Mouse (Mus musculus) brown adipose tissue, adult 24 weeks (tissue): Measurements from ENCODE around the gene Usp50. TPM values are rescaled to one million over a fixed set of nuclear protein-coding genes. Genes with fewer than 3 reads are reported as not detected.

Source experiments
- H3K27ac ChIP-seq: fragments of 200-500 bp; replicated peaks from 2 replicates; pipeline ENCODE4 v1.5.1; 2012; ENCODE audit warnings: low read depth, mild to moderate bottlenecking, low read length
- H3K4me1 ChIP-seq: fragments of 200-500 bp; 2 replicates; pipeline ENCODE4 v1.6.1; 2012; ENCODE audit warnings: low read length, mixed read lengths; ENCODE audit not compliant: control insufficient read depth, insufficient read depth, insufficient read length
- H3K4me3 ChIP-seq: fragments of 200-500 bp; 2 replicates; pipeline ENCODE4 v1.5.1; 2012; ENCODE audit warnings: low read depth, mild to moderate bottlenecking, low read length, moderate library complexity; ENCODE audit not compliant: insufficient read depth
- polyA plus RNA-seq: library from polyadenylated mRNA; stranded (reverse); fragments of >200 nt; gene quantifications from 2 replicates; pipeline ENCODE4 v1.2.4, GENCODE M21; 2012; ENCODE audit not compliant: missing spikeins, insufficient read depth, insufficient read length

Gene Usp50
- polyA plus RNA-seq, 1 experiment = 5.8 TPM

DNA sequence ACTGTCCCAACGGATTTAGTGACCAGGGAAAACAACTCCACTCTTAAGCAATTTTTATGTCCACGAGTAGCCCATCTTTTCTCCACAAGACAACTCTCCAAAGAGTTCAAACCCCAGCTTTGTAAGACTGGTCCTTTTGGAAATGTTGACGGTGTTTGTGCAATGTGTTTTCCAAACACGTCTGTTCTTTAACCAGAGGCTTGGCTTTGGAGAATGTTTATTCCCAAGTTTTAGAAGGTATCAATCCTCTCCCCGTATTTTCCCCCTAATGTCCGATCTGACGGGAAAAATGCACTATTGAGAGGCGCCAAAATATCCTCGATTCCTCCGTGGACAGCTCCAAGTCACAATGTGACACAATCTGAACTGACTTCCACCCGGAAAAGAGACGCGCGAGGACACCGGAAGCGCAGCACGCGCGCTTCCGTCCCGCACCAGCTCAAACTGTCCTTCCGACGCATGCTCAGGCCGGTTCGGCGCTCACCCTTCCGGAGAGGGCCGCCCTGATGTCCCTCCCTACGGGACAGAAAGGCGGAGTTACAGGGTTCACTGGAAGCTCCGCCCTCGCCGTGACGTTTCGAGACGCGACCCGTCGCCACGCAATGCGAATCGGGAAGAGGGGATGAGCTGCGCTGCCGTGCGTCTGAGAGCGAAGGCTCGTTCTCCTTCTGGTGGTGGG, 76.4 kb downstream of the Usp50 start, which contains the start of gene Usp8:
Usp8 (plus strand) TSS at position 570 of the 679 bp plus-strand sequence.
- Histone ChIP-seq H3K27ac (peak within 1 kb of the TSS; percentile 91), H3K4me3 (peak within 1 kb of the TSS; percentile 94), H3K4me1 (peaks cover 2% of the 10 kb centered on the region; the same call in 1 of the 2 replicates)

DNA sequence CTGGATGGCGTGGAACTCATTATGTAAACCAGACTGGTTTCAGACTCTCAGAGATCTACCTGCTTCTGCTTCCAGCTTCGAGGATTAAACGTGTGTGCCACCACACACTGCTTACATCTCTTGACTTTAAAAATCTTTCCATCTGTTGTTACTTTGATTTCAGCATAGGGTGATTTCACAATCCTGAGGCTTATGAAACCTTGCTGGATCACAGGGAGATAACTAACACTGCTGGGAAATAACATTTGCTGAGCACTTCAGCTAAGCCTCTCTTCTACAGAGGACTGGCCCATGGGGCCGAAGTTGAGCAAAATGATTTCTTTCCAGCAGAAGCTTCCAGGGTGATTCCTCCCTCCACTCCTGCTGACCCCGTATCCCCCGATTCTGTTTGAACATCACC, 88.0 kb downstream of the Usp50 start:
- Histone ChIP-seq H3K27ac (peak overlapping the region; percentile 54), H3K4me3 (no peak overlapping the region), H3K4me1 (no peaks in the 10 kb centered on the region)

DNA sequence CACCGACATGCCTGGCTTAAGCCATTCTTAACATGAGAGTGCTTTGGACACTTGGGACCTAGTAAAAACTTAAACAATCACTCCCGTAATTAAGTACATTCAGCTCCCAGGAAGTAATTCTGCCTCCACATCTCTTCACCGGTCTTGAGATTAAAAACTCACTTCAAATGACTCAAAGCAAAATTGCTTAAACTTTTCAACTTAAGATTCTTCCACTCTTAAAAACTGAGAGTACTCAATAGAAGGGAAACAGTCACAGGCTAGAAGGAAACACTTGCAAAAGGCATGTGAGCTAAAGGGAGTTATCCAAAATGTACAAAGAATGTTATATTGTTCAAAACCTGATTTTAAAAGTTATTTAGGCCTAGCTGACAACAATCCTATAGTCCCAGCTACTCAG, 92.0 kb downstream of the Usp50 start:
- no peaks in the 10 kb centered on the region for H3K4me1 ChIP-seq
- H3K27ac ChIP-seq = no peak overlapping the region

DNA sequence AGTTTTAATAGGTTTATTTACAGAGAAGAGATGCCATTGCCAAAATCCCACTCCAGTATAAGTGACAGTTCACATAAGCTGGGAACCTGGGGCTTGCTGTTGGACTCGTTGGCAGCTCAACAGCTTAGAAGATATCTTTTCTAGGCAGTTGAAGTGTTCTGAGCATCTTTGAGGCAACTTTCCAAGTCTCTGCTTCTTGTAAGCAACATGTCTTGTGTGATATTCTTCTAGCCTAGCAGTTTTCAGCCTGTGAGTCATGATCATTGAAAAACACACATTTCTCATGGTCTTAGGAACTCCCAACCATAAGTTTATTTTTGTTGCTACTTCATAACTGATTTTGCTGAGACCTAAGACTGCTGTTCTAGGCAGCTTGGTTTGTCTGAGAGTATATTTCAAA, 100.3 kb downstream of the Usp50 start:
- H3K27ac ChIP-seq = peak overlapping the region; percentile 59; the same call in 1 of the 2 replicates
- H3K4me1 ChIP-seq = peaks cover 7% of the 10 kb centered on the region; the same call in 1 of the 2 replicates
- H3K4me3 ChIP-seq = no peak overlapping the region

More for the DNA sequence above, 92.0 kb downstream of the Usp50 start:
- no peak overlapping the region for H3K4me3 ChIP-seq

DNA sequence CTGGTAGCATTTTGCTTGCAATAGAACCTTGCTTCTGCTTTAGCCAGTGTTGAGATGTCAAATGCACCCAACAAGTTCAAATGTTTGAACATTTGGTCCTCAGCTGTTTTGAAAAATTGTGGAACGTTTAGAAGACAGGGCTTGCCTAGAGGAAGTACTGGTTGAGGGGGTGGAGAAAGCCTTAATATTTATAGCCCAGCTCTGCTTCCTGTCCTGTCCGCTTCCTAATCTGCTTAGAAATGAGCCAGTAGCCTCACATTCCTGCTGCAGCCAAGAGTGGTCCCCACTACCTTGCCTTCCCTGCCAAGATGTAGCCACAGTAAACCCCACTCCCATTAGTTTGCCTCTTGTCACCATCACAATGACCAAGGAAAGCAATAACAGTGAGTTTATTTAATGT, 100.9 kb downstream of the Usp50 start:
- Histone ChIP-seq H3K4me1 (peaks cover 11% of the 10 kb centered on the region; the same call in 1 of the 2 replicates), H3K27ac (peak overlapping the region; percentile 59), H3K4me3 (no peak overlapping the region)

DNA sequence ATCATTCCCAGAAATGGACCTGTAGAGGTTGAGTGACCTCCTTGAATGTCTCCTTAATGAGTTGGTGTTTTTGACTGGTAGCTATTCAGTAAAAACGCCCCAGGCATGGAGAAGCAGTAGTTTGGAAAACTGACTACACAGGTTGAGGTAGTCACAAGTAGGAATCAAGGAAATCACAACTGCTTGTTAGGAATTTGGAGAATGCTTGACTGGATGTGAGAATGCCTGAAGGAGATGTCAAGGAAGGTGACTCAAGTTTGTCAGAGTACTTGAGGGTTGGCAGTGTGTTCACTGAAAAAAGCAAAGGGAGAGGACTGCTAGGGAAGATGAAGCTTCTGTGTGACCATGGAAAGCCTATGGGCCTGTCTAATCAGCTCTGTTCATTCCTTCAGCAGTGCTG, 105.9 kb downstream of the Usp50 start:
- peak overlapping the region; percentile 3; the same call in 1 of the 2 replicates for H3K27ac ChIP-seq
- no peak overlapping the region for H3K4me3 ChIP-seq
- H3K4me1 ChIP-seq = peaks cover 10% of the 10 kb centered on the region

DNA sequence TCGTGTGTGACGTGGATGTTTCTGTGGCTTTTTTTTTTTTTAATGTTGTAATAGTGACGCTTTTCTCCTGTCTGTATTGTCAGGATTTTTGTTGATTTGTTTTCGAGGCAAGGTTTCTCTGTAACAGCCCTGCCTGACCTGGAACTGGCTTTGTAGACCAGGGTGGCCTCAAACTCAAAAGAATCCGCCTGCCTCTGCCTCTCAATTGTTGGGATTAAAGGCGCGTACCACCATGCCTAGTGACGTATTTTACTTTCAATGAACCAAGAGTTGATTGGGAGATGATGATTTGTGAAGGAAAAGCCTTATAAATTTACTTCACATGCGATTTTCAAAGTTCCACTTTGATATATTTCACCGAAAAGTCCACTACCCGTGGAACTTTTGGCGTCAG, 107.2 kb downstream of the Usp50 start, which contains the start of gene Gabpb1:
Gabpb1 (minus strand) TSS at position 216 of the 394 bp plus-strand sequence.
- Histone ChIP-seq H3K4me1 (peaks cover 12% of the 10 kb centered on the region), H3K4me3 (peak within 1 kb of the TSS; percentile 78), H3K27ac (peak within 1 kb of the TSS; percentile 99)

DNA sequence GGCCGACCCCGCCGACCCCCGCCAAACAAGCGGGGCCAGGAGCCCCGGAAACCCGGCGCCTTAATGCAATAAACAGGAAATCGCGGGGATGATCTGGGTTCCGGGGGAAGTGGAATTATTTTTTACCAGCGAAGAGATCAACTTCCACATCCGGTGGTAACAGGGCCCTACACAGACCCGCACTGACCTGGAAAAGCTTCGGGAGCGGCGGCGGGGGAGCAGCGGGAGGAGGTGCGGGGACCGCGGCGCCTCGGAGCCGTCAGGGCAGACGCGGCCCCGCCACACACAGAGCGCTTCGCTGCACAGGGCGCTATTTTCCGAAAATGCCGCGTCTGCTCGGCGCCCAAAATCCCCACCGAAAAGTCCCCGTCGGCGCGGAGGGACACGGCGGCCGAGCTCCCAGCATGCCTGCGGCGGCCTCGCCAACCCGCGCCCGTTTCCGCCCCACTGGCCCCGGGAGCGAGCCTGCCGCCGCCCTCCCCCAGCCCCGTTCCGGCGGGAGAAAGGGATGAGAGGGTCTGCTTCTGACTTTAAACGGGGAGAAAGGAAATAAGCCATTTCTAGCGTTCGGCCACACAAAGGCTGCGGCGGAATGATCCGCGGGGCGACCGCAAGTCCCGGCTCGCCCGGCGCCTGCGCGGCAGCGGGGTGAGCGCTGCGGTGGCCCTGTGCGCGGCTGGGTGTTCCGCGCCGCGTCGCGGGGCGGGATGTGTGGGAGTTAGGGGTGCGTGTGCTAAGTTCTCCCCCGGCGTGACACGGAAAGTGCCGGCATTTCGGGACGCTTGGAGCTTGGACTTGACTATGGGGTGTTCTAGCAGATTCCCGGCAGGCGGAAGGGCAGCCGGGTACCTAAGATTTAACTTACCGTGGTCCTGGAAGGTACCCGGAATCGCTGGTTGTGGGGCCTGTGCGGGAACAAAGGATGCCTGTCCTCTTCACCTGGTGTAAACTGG, 107.8 kb downstream of the Usp50 start:
- Histone ChIP-seq H3K4me1 (peaks cover 12% of the 10 kb centered on the region), H3K27ac (peak overlapping the region; percentile 99), H3K4me3 (peak overlapping the region; percentile 78)

DNA sequence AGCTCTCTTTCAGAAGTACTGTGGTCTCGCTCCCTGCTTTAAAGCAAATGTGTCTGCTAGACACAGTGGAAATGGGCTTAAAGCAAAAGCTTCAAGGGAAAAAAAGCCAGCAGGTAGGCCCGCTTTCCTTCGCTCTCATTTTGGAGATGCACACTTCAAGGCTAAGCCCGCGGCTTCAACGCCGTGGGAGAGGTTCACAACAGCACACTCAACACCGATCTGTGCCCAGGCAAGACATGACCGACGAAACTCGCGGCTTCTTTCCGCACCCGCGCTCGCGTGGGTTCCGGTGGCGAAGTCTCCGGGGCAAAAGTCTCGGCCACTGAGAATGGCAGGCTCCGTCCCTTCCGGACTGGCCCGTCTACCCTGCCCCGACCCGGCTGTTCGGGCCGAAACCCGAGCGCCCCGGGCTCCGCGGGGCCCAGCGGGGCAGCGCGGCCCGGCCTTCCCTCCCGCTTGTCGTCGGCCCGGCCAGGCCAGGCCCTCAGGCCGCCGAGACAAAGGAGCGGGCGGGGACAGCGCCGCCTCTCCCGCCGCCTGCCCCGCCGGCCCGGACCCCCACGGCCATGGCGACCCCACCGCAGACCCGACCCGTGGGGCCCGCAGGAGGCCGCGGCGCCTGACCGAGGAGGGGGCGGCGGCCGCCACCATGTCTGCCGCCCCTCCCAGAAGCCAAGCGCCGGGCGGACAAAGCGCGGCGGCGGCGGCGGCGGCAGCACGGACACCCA, 108.7 kb downstream of the Usp50 start:
- Histone ChIP-seq H3K27ac (peak overlapping the region; percentile 99), H3K4me3 (peak overlapping the region; percentile 78), H3K4me1 (peaks cover 12% of the 10 kb centered on the region)

DNA sequence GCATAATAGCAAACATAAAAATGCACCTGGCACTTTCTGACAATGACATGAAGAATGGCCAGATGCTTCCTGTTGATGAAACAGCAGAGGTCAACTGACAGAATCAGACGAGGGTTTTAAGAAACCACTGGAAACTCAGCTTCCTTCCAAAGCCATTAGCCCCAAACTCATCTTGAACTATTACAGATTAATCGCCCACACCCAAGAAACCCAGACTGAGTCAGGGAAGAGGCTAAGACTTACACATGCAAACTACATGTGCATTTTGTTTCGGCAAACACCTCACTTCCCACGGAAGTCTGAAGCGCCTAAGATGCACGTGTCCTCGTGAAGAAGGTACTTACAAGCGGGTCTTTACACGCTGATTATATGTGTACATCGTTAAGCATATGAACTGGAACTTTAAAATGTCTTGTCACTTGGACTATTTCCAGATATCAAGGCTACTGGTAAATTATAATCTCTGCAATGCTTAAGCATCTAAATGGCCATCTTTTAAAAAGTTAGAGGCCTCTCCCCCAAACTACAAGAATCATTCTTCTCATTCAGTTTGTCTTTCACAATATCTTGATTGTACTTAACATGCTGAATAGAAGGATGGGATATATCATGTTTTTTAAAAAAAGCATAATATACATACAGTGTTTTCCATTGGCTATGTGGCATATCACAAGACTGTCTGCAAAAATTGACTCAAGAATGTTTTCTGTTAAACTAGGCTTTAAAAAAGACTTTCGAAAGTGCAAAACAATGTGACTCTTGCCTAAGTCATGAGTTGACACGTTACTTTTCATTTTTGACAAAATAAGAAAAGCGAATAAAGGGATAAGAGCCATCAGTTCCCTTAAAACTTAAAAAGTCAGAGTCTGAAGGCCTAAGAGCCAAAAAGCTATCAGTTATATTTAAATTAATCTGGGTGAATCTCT, 109.7 kb downstream of the Usp50 start:
- peak overlapping the region; percentile 99 for H3K27ac ChIP-seq
- H3K4me3 ChIP-seq = peak overlapping the region; percentile 78
- peaks cover 12% of the 10 kb centered on the region for H3K4me1 ChIP-seq

DNA sequence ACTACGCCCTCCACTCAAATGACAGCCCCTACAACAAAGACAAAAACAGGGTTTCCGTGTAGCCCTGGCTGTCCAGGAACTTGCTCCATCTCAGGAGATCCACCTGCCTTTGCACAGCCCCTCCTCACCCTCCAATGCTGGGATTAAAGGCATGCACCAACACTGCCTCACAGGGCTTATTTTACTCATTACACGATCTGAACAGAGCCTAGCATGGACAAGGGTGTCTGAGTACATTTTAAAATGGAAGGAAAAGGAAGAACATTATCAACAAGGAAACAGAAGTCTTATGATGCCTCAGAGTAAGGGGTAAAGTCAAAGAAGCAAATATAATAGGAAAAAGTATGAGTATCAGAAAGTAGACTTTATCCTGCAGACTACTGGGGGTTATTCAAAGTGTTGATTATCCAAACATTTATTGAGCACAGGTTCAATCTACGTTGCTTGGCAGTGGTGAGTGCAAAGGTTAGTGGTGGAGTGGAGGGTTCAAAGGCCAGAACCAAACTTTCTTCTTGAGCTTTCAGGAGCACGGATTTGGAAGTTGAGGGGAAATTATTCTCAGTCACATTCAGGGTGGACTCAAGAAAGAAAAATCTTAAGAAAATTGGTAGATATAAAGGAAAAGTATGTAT, 114.5 kb downstream of the Usp50 start:
- H3K4me3 ChIP-seq = no peak overlapping the region
- H3K27ac ChIP-seq = no peak overlapping the region
- peaks cover 9% of the 10 kb centered on the region for H3K4me1 ChIP-seq

DNA sequence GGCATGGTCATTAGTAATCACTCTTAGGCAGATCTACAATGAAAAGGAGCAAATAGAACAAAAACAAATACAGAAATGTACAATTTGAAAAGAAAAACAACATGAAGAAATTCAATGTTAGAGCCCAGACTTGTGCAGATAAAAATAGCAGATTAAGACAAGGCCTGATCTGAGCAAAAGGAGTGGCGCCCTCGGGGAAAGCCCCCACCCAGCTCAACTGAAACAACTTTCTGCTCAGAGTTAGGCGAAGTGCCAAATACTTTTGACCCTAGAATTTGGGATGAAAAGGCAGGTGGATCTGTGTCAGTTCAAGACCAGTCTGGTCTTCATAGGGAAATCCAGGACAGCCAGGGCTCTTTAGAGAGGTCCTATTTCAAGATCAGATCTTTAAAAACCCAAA, 117.3 kb downstream of the Usp50 start:
- no peak overlapping the region for H3K4me3 ChIP-seq
- H3K4me1 ChIP-seq = 0 out of 2 replicates have a peak, but pooled peaks cover 3% of the 10 kb centered on the region
- H3K27ac ChIP-seq = no peak overlapping the region

DNA sequence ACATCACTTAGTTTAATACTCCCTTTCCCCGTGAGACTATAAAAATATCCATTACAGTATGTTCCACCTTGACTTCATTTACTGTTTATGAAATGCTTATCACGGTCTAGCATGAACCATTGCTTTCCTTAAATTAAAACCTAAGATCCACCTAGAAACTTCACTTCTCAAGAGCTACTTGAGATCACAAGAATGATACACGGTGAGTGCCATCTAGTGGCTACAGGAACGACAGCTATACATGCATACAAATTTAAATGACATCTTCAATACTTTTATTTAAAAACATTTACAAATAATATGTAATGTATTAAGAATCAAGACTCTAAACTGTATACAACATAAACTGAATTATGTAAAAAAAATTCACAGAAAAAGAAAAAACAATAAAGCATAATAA, 119.8 kb downstream of the Usp50 start:
- H3K27ac ChIP-seq = no peak overlapping the region
- H3K4me3 ChIP-seq = no peak overlapping the region
- H3K4me1 ChIP-seq = 0 out of 2 replicates have a peak, but pooled peaks cover 3% of the 10 kb centered on the region
